Mouse (Mus musculus): ENCODE results near the gene Efhd1.

DNA sequence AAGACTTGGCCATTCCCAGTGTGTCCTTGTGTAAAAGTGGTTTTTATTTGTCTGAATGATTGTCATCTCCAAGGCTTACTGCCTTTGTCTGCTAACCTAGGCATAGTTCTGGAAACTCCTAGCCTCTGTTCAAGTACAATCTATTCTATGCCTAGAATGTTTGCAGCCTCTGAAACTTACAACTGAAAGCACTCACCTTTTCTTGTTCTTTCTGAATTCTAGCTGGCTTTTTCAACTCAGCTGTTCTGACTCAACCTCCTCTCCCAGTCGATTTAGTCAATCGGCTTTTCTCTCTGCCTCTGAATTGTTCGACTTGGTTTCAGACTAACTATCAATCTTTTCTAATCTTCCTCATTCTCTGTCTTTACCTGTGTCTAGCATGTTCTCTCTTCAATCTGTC, 58.6 kb downstream of the Efhd1 start:
- TF ChIP-seq CTCF (IDR thresholded peaks at IDR 0.05; ENCODE audit: low read depth, low read length) (no peak), POLR2A (IDR thresholded peaks at IDR 0.05; ENCODE audit: insufficient read depth, low read length) (no peak), EP300 (IDR thresholded peaks at IDR 0.05; ENCODE audit: insufficient read depth, low read depth, low read length) (no peak)

Measured in ES-Bruce4 (cell line).